Mouse (Mus musculus): ENCODE results near the gene 4921507P07Rik. TPM values are rescaled to one million over a fixed set of nuclear protein-coding genes. Genes with fewer than 3 reads are reported as not detected.

4921507P07Rik gene
- polyA plus RNA-seq, 1 experiment from 2014 or later = 0.41 TPM

DNA sequence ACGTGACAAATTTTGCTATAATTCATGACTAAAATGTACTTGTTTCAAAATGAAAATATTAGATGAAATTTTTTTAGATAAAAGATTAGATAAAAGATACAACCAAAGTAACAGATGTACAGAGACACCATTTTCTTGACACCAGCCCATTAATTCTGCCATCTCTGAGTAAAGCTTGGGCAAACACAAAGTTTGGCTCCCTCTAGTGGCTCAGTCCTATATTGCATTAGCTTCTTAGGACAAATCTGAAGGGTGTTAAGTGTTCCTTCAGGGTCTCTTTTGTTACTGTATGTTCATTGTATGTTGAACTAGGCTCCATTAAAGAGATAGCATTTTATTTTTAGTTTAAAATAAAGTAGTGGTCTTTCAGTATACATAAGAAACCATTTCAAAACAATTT, 8.2 kb downstream of the 4921507P07Rik start:
- no peaks in the 10 kb centered on the region for H3K27me3 ChIP-seq
- H3K36me3 ChIP-seq = no peaks in the 10 kb centered on the region
- H3K9me3 ChIP-seq = no peaks in the 10 kb centered on the region
- H3K4me1 ChIP-seq = 0 out of 2 replicates have a peak, but pooled peaks cover 2% of the 10 kb centered on the region
- WGBS = 83% methylated on average over 1 of the region's 1 CpGs
- no peak overlapping the region for H3K9ac ChIP-seq
- H3K27ac ChIP-seq = no peak overlapping the region
- ATAC-seq (ENCODE audit: borderline replicate concordance, extremely low read depth, low FRiP score, low TSS enrichment) = no peak
- no peak overlapping the region for H3K4me2 ChIP-seq
- H3K4me3 ChIP-seq = no peak overlapping the region

DNA sequence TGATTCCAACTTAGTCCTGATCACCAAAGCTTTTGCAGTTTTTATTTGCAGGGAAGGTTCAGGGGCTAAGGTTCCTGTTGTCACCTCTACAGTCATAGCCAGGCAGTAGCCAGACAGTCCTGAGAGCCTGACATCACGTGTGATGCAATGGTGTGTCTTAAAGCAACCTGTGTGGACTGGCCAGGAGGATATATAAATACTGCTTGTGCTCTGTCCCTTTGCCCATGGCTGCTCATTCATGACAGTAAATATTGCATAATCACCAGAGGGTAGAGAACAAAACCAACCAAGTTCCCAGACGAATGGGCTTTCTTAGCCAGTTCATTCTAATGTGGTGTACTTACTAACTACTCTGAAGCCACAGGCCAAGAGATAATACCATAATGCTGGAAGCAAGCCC, 9.0 kb downstream of the 4921507P07Rik start:
- WGBS = 74% methylated on average over 2 of the region's 2 CpGs
- no peak overlapping the region for H3K4me2 ChIP-seq
- no peak overlapping the region for H3K4me3 ChIP-seq
- ATAC-seq (ENCODE audit: borderline replicate concordance, extremely low read depth, low FRiP score, low TSS enrichment) = no peak
- H3K9me3 ChIP-seq = no peaks in the 10 kb centered on the region
- H3K27ac ChIP-seq = no peak overlapping the region
- H3K4me1 ChIP-seq = 0 out of 2 replicates have a peak, but pooled peaks cover 2% of the 10 kb centered on the region
- no peaks in the 10 kb centered on the region for H3K27me3 ChIP-seq
- H3K9ac ChIP-seq = no peak overlapping the region
- no peaks in the 10 kb centered on the region for H3K36me3 ChIP-seq

GRCm38 (mm10) chr6:50586316-50586715, 10.1 kb downstream of the 4921507P07Rik start:
- ATAC-seq (ENCODE audit: borderline replicate concordance, extremely low read depth, low FRiP score, low TSS enrichment) = no peak
- H3K36me3 ChIP-seq = no peaks in the 10 kb centered on the region
- WGBS = 48% methylated on average over 5 of the region's 5 CpGs
- no peak overlapping the region for H3K27ac ChIP-seq
- 0 out of 2 replicates have a peak, but pooled peaks cover 2% of the 10 kb centered on the region for H3K4me1 ChIP-seq
- no peak overlapping the region for H3K4me3 ChIP-seq
- H3K27me3 ChIP-seq = no peaks in the 10 kb centered on the region
- no peak overlapping the region for H3K4me2 ChIP-seq
- no peaks in the 10 kb centered on the region for H3K9me3 ChIP-seq
- H3K9ac ChIP-seq = no peak overlapping the region

DNA sequence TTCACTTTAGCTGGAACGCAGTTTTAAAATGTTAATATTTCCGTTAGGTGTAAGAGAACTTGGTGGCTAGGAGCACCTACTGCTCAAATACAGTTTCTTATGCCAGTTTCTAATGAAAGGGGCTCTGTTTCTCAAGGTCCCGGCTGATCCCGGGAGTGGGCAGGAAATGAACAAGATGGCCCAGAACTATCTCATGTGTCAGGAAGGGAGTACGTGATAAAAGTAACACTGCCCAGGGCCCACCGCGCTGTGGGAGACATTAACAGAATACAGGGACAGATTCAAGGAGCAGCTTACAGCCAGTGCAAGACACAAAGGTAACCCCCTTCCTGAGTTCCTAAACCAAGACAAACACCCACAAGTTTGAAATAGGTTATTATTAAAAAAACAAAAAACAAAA, 10.7 kb downstream of the 4921507P07Rik start:
- WGBS = 56% methylated on average over 7 of the region's 7 CpGs
- H3K27me3 ChIP-seq = no peaks in the 10 kb centered on the region
- no peak overlapping the region for H3K9ac ChIP-seq
- H3K4me1 ChIP-seq = 0 out of 2 replicates have a peak, but pooled peaks cover 2% of the 10 kb centered on the region
- H3K4me2 ChIP-seq = no peak overlapping the region
- H3K36me3 ChIP-seq = no peaks in the 10 kb centered on the region
- no peaks in the 10 kb centered on the region for H3K9me3 ChIP-seq
- H3K27ac ChIP-seq = no peak overlapping the region
- no peak overlapping the region for H3K4me3 ChIP-seq
- ATAC-seq (ENCODE audit: borderline replicate concordance, extremely low read depth, low FRiP score, low TSS enrichment) = no peak

- H3K4me2 ChIP-seq = no peak overlapping the region
- ATAC-seq (ENCODE audit: borderline replicate concordance, extremely low read depth, low FRiP score, low TSS enrichment) = no peak
- H3K27ac ChIP-seq = no peak overlapping the region
- 77% methylated on average over 1 of the region's 1 CpGs for WGBS
- no peak overlapping the region for H3K9ac ChIP-seq
- no peaks in the 10 kb centered on the region for H3K36me3 ChIP-seq
- H3K4me3 ChIP-seq = no peak overlapping the region
- H3K9me3 ChIP-seq = no peaks in the 10 kb centered on the region
- no peaks in the 10 kb centered on the region for H3K27me3 ChIP-seq
- peaks cover 6% of the 10 kb centered on the region; the same call in 1 of the 2 replicates for H3K4me1 ChIP-seq
Observed at GRCm38 (mm10) chr6:50571661-50572060, 24.8 kb downstream of the 4921507P07Rik start.

DNA sequence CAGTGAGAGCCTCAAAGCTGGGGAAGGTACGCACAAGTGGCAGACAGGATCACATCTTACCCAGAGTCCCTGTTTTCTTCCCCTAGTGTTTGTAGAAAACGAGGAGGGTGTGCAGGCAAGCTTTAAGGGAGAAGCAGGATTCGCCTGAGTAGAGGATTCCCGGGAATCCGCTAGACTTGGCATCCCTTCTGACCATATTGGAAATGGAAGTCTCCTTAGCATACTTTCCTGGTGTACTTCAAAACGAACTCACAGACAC, 29.5 kb downstream of the 4921507P07Rik start:
- H3K4me1 ChIP-seq = peaks cover 12% of the 10 kb centered on the region; the same call in 1 of the 2 replicates
- ATAC-seq (ENCODE audit: borderline replicate concordance, extremely low read depth, low FRiP score, low TSS enrichment) = no peak
- H3K4me2 ChIP-seq = peak overlapping the region; percentile 75
- peaks cover 9% of the 10 kb centered on the region for H3K36me3 ChIP-seq
- peak overlapping the region; percentile 67 for H3K4me3 ChIP-seq
- no peaks in the 10 kb centered on the region for H3K9me3 ChIP-seq
- no peaks in the 10 kb centered on the region for H3K27me3 ChIP-seq
- H3K27ac ChIP-seq = peak overlapping the region; percentile 83
- peak overlapping the region; percentile 79 for H3K9ac ChIP-seq
- WGBS = 9% methylated on average over 6 of the region's 6 CpGs

DNA sequence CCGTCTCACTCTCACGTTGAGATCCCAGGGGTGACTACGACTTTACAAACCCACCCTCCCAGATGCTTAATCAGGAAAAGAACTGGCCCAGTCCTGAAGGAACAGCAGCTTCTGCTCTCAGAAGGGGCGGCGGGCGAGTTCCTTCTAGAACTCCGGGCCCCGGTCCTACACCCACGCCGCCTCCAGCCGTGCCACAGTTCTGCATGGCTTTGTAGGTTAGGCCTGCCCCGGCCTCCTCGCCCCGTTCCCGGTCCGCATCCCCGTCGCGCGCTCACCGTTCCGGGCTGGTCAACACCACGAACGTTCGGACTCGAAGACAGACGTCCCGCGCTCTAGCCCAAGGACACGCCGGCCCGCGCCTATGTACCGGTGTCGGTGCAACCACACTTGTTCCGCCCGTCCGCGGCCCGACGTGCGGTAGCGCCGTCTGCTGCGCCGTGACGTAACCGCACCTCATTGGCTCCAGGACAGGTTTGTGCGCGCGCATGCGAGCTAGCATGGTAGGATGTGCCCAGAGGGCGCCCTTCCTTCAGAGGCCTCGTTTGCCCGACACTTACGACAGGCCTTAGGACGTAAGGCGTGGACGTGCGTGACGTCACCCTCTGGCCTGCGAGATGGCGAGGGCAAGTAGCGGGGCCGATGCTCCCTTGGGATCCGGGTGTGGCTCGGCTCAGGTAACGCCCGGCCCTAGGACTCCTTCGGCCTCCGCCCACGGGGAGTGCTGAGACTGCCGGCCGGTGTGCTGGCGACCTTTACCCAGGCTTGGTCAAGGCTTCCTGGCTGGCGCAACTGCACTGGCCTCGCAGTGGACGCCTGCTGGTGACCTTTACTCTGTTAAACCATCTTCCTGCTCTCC, 30.1 kb downstream of the 4921507P07Rik start, which contains the start of gene Cycs:
Gene Cycs, minus strand, starts transcription at position 398 of the 856 bp plus-strand sequence.
- peak within 1 kb of the TSS; percentile 75 for H3K4me2 ChIP-seq
- WGBS = under 1% methylated on average over 78 of the region's 78 CpGs
- peak within 1 kb of the TSS; percentile 67 for H3K4me3 ChIP-seq
- H3K9ac ChIP-seq = peak within 1 kb of the TSS; percentile 79
- H3K9me3 ChIP-seq = no peaks in the 10 kb centered on the region
- peaks cover 9% of the 10 kb centered on the region for H3K36me3 ChIP-seq
- ATAC-seq (ENCODE audit: borderline replicate concordance, extremely low read depth, low FRiP score, low TSS enrichment) = peak; percentile 98
- peaks cover 12% of the 10 kb centered on the region; the same call in 1 of the 2 replicates for H3K4me1 ChIP-seq
- H3K27me3 ChIP-seq = no peaks in the 10 kb centered on the region
- peak within 1 kb of the TSS; percentile 83 for H3K27ac ChIP-seq

- no peak overlapping the region for H3K9ac ChIP-seq
- H3K27me3 ChIP-seq = no peaks in the 10 kb centered on the region
- no peak for ATAC-seq (ENCODE audit: borderline replicate concordance, extremely low read depth, low FRiP score, low TSS enrichment)
- peaks cover 12% of the 10 kb centered on the region; the same call in 1 of the 2 replicates for H3K4me1 ChIP-seq
- H3K4me2 ChIP-seq = no peak overlapping the region
- H3K27ac ChIP-seq = no peak overlapping the region
- peaks cover 9% of the 10 kb centered on the region for H3K36me3 ChIP-seq
- 85% methylated on average over 3 of the region's 3 CpGs for WGBS
- no peak overlapping the region for H3K4me3 ChIP-seq
- no peaks in the 10 kb centered on the region for H3K9me3 ChIP-seq
Observed at GRCm38 (mm10) chr6:50563651-50564050, 32.8 kb downstream of the 4921507P07Rik start.

DNA sequence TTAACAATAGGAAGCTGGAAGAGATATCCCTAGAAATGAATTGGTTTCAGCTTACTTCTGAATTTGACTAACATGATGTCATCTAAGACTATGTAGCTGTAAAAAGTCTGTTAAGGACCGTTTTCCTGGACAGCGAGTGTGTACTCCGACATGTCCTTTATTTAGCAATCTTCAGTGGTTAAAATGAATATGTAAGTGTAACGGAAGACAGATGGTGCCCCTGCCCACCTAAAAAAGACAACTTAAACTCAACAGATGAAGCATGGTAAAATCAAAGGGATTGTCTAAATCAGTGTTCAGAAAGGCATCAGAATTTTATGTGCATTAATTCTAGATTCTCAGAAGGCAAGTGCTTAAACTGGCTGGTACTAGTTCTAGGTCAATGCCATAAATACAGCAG, 34.0 kb downstream of the 4921507P07Rik start:
- Histone ChIP-seq H3K4me3 (no peak overlapping the region), H3K4me2 (no peak overlapping the region), H3K36me3 (peaks cover 9% of the 10 kb centered on the region), H3K9ac (no peak overlapping the region), H3K4me1 (peaks cover 9% of the 10 kb centered on the region; the same call in 1 of the 2 replicates), H3K27ac (no peak overlapping the region), H3K27me3 (no peaks in the 10 kb centered on the region), H3K9me3 (no peaks in the 10 kb centered on the region)
- 91% methylated on average over 4 of the region's 4 CpGs for WGBS
- no peak for ATAC-seq (ENCODE audit: borderline replicate concordance, extremely low read depth, low FRiP score, low TSS enrichment)

DNA sequence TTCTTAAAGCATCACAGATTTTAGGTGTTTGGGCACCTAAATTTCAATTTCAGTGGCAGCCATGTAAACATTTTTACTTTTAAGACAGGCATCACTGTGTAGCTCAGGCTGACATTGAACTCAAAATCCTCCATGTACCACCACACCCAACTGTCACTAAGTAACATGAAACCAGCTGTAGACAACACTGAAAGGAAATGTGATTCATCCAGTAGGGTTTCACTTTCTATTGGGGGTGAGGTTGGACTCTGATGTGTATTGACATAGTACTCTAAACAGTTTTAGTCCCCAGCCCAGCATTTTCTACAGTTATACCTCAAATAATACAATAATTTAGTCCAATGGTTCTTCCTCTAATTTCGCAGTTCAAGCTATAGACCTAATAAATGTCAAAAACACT, 35.7 kb downstream of the 4921507P07Rik start:
- peaks cover 9% of the 10 kb centered on the region for H3K36me3 ChIP-seq
- no peak overlapping the region for H3K27ac ChIP-seq
- H3K27me3 ChIP-seq = no peaks in the 10 kb centered on the region
- peaks cover 6% of the 10 kb centered on the region; the same call in 1 of the 2 replicates for H3K4me1 ChIP-seq
- no peak overlapping the region for H3K4me3 ChIP-seq
- H3K4me2 ChIP-seq = no peak overlapping the region
- H3K9me3 ChIP-seq = no peaks in the 10 kb centered on the region
- H3K9ac ChIP-seq = no peak overlapping the region
- whole genome bisulfite sequencing = 92% methylated on average over 1 of the region's 1 CpGs
- ATAC-seq (ENCODE audit: borderline replicate concordance, extremely low read depth, low FRiP score, low TSS enrichment) = no peak

DNA sequence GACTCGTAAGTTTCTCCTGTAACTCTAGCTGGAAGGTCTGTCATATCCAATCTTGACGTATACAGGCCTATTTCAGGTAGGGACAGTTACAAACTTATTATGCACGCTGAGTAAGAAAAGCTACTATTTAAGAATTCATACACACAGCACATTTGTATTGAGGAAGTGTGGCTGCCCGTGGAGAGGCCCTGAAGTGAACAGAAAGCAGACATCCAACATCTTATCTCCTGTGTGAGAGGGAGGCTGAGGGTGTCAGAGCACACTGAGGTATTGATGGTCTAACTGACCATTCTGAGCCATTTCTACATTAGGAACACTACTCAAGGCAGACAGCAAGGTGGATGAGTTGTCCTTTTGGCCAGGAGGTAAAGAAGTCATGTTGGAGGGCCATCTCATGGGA, 37.6 kb downstream of the 4921507P07Rik start:
- 81% methylated on average over 4 of the region's 4 CpGs for WGBS
- Histone ChIP-seq H3K27ac (no peak overlapping the region), H3K9ac (no peak overlapping the region)

DNA sequence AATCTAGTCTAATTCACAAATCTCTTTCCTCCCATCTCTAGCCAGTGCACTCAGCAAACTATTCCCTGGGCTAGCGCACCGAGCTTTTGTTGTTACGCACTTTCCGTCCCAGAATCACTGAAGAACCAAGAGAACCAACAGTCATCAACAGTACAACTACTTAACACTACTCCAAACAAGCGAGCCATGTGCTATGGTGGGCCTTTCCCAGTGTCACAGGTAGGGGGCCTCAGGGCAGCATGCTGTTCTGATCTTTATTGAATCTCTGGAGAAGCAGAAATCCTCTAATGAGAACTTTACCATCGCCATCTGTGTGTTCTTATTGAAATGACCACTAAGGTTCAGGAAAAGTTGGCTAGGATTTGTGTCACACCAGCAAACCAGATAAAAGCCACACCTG, 38.9 kb downstream of the 4921507P07Rik start:
- H3K4me2 ChIP-seq = no peak overlapping the region
- WGBS = 82% methylated on average over 6 of the region's 6 CpGs
- H3K4me3 ChIP-seq = no peak overlapping the region
- ATAC-seq (ENCODE audit: borderline replicate concordance, extremely low read depth, low FRiP score, low TSS enrichment) = no peak
- no peaks in the 10 kb centered on the region for H3K27me3 ChIP-seq
- H3K9ac ChIP-seq = no peak overlapping the region
- no peaks in the 10 kb centered on the region for H3K9me3 ChIP-seq
- no peaks in the 10 kb centered on the region for H3K36me3 ChIP-seq
- no peaks in the 10 kb centered on the region for H3K4me1 ChIP-seq
- no peak overlapping the region for H3K27ac ChIP-seq

More for the DNA sequence above, 37.6 kb downstream of the 4921507P07Rik start:
- Histone ChIP-seq H3K4me3 (no peak overlapping the region), H3K4me1 (no peaks in the 10 kb centered on the region), H3K9me3 (no peaks in the 10 kb centered on the region), H3K4me2 (no peak overlapping the region), H3K36me3 (peaks cover 5% of the 10 kb centered on the region), H3K27me3 (no peaks in the 10 kb centered on the region)
- no peak for ATAC-seq (ENCODE audit: borderline replicate concordance, extremely low read depth, low FRiP score, low TSS enrichment)

Data from lung, embryonic 15.5 days (tissue).